Mouse (Mus musculus): ENCODE measurements around the gene Set.

GRCm38 (mm10) chr2:30066046-30066901 is 9.1 kb downstream of the Set start:
- no peak for TF ChIP-seq CTCF (IDR thresholded peaks at IDR 0.05; ENCODE audit: low read depth)
- TF ChIP-seq EP300 (IDR thresholded peaks at IDR 0.05; ENCODE audit: low read depth), result no peak
